Mouse (Mus musculus) fat pad, adult 2 months (tissue): ENCODE data around the gene Usp44.
"Not testable (repeated sequence)": the region's sequence is repeated elsewhere in the genome, so short reads cannot be mapped to it uniquely, and the experiment has no call there.

Experiments used
- DNase-seq: peaks from one replicate; pipeline ENCODE4 v3.0.0-alpha.2; 2011; ENCODE audit warnings: low read depth, low spot score; ENCODE audit errors: extremely low read depth

Usp44 gene

GRCm38 (mm10) chr10:93830931-93831729, at the start of gene Usp44:
TSS of gene Usp44 (plus strand) at chr10:93831555.
- no peak for DNase-seq

- DNase-seq = no peak
Observed at GRCm38 (mm10) chr10:93783216-93784013, 47.9 kb upstream of the Usp44 start.

GRCm38 (mm10) chr10:93799711-93800362, 31.5 kb upstream of the Usp44 start:
- no peak for DNase-seq

- no peak for DNase-seq
Observed at GRCm38 (mm10) chr10:93800363-93800722, 31.0 kb upstream of the Usp44 start.

DNA sequence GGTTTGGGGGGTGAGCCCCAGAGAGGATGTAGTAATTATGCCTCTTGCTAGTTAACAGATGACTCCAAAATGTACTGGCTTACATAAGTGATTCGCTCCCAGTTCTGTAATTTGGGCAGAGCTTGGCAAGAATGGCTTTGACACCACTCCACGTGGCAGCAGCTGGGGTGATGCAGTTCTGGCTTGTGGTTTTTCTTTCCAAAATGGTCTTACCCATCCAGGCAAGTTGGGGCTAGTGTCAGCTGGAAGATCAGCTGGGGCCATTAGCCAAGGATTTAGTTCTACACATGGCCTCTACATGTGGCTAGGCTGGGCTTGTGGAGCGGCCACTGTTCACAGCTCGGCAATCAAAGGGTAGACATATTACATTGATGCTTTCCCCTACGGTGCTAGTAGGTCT, 30.5 kb upstream of the Usp44 start:
- DNase-seq = no peak

- no peak for DNase-seq
Observed at GRCm38 (mm10) chr10:93803199-93803598, 28.2 kb upstream of the Usp44 start.

GRCm38 (mm10) chr10:93809438-93809837, 21.9 kb upstream of the Usp44 start:
- not testable (repeated sequence) for DNase-seq

DNA sequence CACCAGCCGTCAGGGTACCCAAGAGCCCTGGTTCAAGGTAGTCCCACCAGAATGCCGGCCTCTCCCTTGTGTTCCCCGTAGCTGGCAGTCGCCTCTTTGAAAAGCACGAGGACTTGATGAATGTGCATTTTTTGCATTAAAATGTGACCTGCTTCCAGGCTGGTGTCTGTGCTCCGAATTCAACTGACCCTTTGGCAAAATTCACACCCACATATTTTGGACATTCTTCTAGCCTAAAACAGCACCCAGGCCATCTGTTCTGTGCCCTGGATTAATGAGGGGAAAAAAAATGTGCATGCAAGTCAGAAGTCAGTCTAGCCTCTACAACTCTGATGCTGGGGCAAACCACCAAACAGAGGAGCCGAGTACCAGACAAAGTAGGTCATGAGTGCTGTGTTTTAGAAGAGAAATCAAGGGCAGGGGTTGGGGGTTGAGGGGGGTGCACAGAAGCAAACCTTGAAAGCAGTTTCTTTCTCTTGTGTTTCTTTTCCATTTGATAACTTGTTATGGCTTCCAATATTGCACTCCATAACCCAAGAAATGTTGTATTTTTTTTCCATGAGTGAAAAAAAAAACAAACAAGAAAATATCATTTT, 20.7 kb upstream of the Usp44 start:
- no peak for DNase-seq

DNA sequence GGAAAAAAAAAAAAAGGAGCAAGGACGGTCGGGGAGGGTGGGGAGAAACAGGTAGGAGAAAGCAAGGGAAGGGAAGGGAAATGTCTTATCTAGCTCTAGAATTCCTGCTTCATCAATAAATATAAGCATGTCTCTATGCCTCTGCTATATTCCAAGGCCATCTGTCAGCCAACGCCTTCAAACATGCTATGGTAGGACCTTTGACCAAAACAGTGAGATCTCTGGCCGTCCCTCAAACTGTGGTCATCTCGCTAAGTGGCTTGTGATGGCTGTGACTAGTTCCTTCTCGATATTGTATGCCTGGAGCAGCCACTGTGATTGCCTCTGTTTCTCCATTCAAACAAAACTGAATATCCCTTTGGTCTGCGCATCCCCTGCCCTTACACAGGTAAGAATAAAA, 19.3 kb upstream of the Usp44 start:
- no peak for DNase-seq

- no peak for DNase-seq
Observed at GRCm38 (mm10) chr10:93812774-93813415, 18.5 kb upstream of the Usp44 start.

GRCm38 (mm10) chr10:93813755-93814154, 17.6 kb upstream of the Usp44 start:
- DNase-seq = no peak

GRCm38 (mm10) chr10:93818661-93819060, 12.7 kb upstream of the Usp44 start:
- no peak for DNase-seq

GRCm38 (mm10) chr10:93829898-93830831, 1.2 kb upstream of the Usp44 start:
- no peak for DNase-seq

GRCm38 (mm10) chr10:93831730-93832574, 597 bp downstream of the Usp44 start:
- no peak for DNase-seq

- DNase-seq = no peak
Observed at GRCm38 (mm10) chr10:93832811-93833210, 1.5 kb downstream of the Usp44 start.

DNA sequence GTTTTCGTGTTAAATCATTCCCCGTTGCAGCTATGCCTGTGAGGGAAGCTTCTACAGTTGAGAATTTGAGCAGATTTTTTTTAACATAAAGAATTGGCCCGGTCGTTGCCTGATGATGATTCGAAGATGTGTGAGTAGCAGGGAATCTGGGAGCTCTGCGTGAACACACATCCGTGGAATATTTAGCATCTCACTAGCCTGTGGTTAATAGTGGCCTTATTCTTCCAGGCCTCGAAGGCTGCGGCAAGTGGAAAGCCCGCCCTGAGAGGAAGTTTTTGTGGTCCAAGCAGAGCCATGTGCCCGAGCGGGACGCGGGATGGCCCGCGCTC, 2.0 kb downstream of the Usp44 start:
- DNase-seq = no peak

- no peak for DNase-seq
Observed at GRCm38 (mm10) chr10:93833699-93834393, 2.5 kb downstream of the Usp44 start.

GRCm38 (mm10) chr10:93834394-93834745, 3.0 kb downstream of the Usp44 start:
- no peak for DNase-seq
